Mouse (Mus musculus) C3H10T1/2 (cell line): ENCODE data around the gene Lipn. TPM values are rescaled to one million over a fixed set of nuclear protein-coding genes. Genes with fewer than 3 reads are reported as not detected.

Experiments used
- polyA plus RNA-seq, 2 experiments: library from polyadenylated mRNA; unstranded; fragments of >200 nt; fragmentation: generic; extraction: Trizol; gene quantifications; one replicate each; pipeline ENCODE4 v1.2.1; 2012; ENCODE audit warnings: missing spikeins in 2 of 2

Gene Lipn
- not detected for polyA plus RNA-seq

DNA sequence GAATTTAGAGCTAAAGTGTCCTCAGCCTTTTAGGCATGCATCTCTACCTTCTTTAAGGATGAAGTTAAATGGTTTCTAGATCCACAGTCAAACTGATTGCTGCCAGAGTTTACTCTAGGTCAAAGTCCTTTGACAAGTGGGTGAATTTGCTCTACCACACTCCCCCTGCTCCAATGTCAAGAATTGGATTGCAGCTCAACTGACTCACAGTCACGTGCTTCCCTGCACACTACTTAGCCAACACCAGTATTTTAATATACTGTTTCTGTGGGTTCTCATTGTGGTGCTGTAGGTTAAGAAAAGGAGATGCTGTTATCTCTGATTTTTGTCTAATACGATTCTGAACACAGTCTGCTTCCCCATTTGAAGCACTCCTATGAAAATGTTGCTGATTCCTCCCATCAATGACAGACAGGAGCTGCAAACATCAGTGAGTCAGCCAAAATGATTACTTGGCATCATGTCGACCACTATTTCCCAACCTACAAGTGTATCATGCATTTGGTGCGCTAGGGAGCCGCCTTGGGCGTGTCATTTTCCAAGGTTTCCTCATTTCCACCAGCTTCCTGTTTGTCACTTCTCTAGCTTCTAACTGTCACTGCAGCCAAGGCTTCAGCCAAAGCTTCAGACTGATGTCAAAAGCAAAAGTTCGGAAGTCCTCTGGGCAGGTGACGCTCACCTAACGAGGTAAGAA lies at the start of gene Lipn:
TSS of gene Lipn (plus strand) at position 580 of the 694 bp plus-strand sequence.

DNA sequence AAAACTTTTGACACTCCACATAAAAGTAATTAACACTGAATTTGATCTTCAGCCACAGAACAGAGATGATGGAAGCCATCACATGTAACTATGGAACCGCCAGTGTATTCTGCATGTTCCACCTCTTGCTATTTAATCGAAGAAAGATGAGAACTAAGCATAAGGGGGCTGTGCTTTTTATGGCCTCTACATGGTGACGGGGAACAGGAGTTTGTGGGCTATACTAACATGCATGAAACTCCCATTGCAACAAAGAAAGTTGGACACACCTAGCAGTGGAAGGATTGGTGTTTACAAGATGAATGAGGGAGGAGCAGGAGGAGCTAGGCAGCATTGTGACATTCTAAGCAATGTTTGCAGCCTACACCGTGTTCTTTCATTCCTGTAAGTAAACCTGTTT lies 33.5 kb downstream of the Lipn start, which contains the start of gene Lipm:
TSS of gene Lipm (plus strand) at position 301 of the 400 bp plus-strand sequence.

Other genes starting within 250 kb of the Lipn start
- not detected for gene Lipf, start 106.2 kb upstream of the Lipn start, polyA plus RNA-seq
- gene Lipk, start 59.1 kb upstream of the Lipn start, polyA plus RNA-seq: not detected
- not detected for gene Lipm, start 33.6 kb downstream of the Lipn start, polyA plus RNA-seq
- not detected for gene Ankrd22, start 98.7 kb downstream of the Lipn start, polyA plus RNA-seq
- 10 to 100 TPM in 1 of 2 experiments, 1 to 10 TPM in 1; 3.1 to 15.1 TPM for gene Stambpl1, start 124.9 kb downstream of the Lipn start, polyA plus RNA-seq
- 100 to 1,000 TPM; 163 to 208 TPM for gene Acta2, start 188.2 kb downstream of the Lipn start, polyA plus RNA-seq
- 10 to 100 TPM in 1 of 2 experiments, under 1 TPM in 1; 0.96 to 12.4 TPM for gene Fas, start 223.3 kb downstream of the Lipn start, polyA plus RNA-seq